In the genomic region with DNA sequence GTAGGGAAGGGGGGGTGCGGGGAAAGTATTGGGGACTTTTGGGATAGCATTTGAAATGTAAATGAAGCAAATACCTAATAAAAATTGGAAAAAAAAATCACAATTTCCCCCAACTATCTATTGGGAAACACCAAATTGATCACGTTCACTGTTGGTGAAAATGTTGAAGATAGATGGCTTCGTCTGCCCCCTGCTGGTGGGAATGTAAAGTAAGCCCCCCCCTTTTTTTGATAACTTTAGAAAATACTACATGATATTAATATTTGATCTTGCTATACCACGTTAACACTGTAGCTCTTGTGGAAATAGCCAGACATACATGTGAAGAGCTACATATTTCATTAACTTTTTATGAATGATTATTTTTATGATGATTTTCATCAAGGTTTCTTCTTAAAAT, we compare ENCODE assay signal across 18 mouse cellular contexts. TPM values are rescaled to one million over a fixed set of nuclear protein-coding genes. Genes with fewer than 3 reads are reported as not detected.
DNase-seq lines count a peak whose midpoint lies in the region; ATAC-seq and TF ChIP-seq lines count a peak whose summit lies in the region.
"Had no signal": no experiment of that assay in that cellular context is flagged by ENCODE, and none has a peak within 500 bp of the region (broad histone marks: within the 10 kb centered on the region; RNA-seq: fewer than 3 reads in every experiment).

No protein-coding gene starts in this region.

- no peaks in the 10 kb centered on the region for H3K27me3 ChIP-seq in heart, adult 2 months (ENCODE audit: control insufficient read depth, insufficient read depth, low read length)
- H3K27me3 ChIP-seq in lung, embryonic 14.5 days (ENCODE audit: insufficient read depth, low read length) = no peaks in the 10 kb centered on the region
- no peaks in the 10 kb centered on the region for H3K27me3 ChIP-seq in CH12.LX (replicated peaks)
- H3K27me3 ChIP-seq: stomach, embryonic 15.5 days had no signal

- peak; percentile 56 for TF ChIP-seq CTCF in heart, adult 2 months (IDR thresholded peaks at IDR 0.05)
- peak; percentile 53 for TF ChIP-seq CTCF in lung, embryonic 14.5 days (IDR thresholded peaks at IDR 0.05; ENCODE audit: low read depth)
- TF ChIP-seq CTCF in CH12.LX (conservative IDR thresholded peaks at IDR 0.05 in 1 of 2, IDR thresholded peaks at IDR 0.05 in 1 of 2; ENCODE audit: low read depth in 2 of 2, low read length in 2 of 2) = peak; percentile 17 to 65; a peak in 2 of 4 replicates
- TF ChIP-seq CTCF in cortical plate, adult 2 months (IDR thresholded peaks at IDR 0.05; ENCODE audit: extremely low read depth, insufficient read depth, low read length) = peak; percentile 10; the same call in 1 of the 2 replicates

- intact Hi-C loops in heart, adult 2 months (cut with DNase I) = no loop called here
- intact Hi-C loops in heart, postnatal 14 days (cut with DNase I) = no loop called here
- intact Hi-C loops in left cerebral cortex, postnatal 36 days (cut with DNase I) = no loop called here

- no peaks in the 10 kb centered on the region for H3K4me1 ChIP-seq in heart, adult 2 months (ENCODE audit: control insufficient read depth, insufficient read depth, low read length)
- no peaks in the 10 kb centered on the region for H3K4me1 ChIP-seq in lung, embryonic 14.5 days (ENCODE audit: insufficient read depth)
- peaks cover 12 to 30% of the 10 kb centered on the region in 2 experiments for H3K4me1 ChIP-seq in CH12.LX (ENCODE audit: control insufficient read depth in 1 of 2, insufficient read depth in 2 of 2)
- H3K4me1 ChIP-seq in cortical plate, adult 2 months (ENCODE audit: control insufficient read depth, insufficient read depth, low read length) = no peaks in the 10 kb centered on the region; the same call in 1 of the 2 replicates
- H3K4me1 ChIP-seq: stomach, embryonic 15.5 days had no signal

- no peak for DNase-seq in heart, adult 2 months
- no peak for DNase-seq in heart, postnatal 14 days
- peak; percentile 22 for DNase-seq in lung, embryonic 14.5 days
- DNase-seq in lung, postnatal 14 days = no peak
- no peak for DNase-seq in CH12.LX (ENCODE audit: extremely low read depth)
- DNase-seq in urinary bladder, postnatal 14 days (ENCODE audit: low spot score) = no peak
- DNase-seq in left cerebral cortex, postnatal 36 days (ENCODE audit: low spot score in 2 of 2) = no peak
- DNase-seq: cerebellum, adult 11-12 months; embryo, embryonic 11 days; kidney, adult 9 months; layer of hippocampus, postnatal 36 days; liver; lung, postnatal 4 days; right cerebral cortex, postnatal 14 days had no signal

- H3K36me3 ChIP-seq in heart, adult 2 months (ENCODE audit: control insufficient read depth, insufficient read depth, low read length) = no peaks in the 10 kb centered on the region
- H3K36me3 ChIP-seq in lung, embryonic 14.5 days (ENCODE audit: insufficient read depth) = no peaks in the 10 kb centered on the region
- H3K36me3 ChIP-seq in CH12.LX (replicated peaks in 1 of 2; ENCODE audit: control insufficient read depth in 1 of 2, insufficient read depth in 1 of 2, low read length in 1 of 2) = no peaks in the 10 kb centered on the region
- H3K36me3 ChIP-seq: stomach, embryonic 15.5 days had no signal

- peak; percentile 37 for TF ChIP-seq RAD21 in CH12.LX (IDR thresholded peaks at IDR 0.05; ENCODE audit: low read depth, low read length)

- no peak overlapping the region for H3K27ac ChIP-seq in heart, adult 2 months
- H3K27ac ChIP-seq in lung, embryonic 14.5 days (ENCODE audit: low read depth) = no peak overlapping the region
- H3K27ac ChIP-seq in CH12.LX (ENCODE audit: insufficient read depth, low read depth) = no peak overlapping the region
- H3K27ac ChIP-seq in cortical plate, adult 2 months (ENCODE audit: insufficient read depth, low read length) = no peak overlapping the region
- H3K27ac ChIP-seq: stomach, embryonic 15.5 days had no signal

- 45% methylated on average over 4 of the region's 4 CpGs for whole genome bisulfite sequencing in heart, adult 2 months
- WGBS in lung, embryonic 14.5 days = 36% methylated on average over 4 of the region's 4 CpGs

- no peak for TF ChIP-seq POLR2A in heart, adult 2 months (IDR thresholded peaks at IDR 0.05; ENCODE audit: insufficient read depth, low read depth, low read length)
- TF ChIP-seq POLR2A in CH12.LX (IDR thresholded peaks at IDR 0.05; ENCODE audit: low read depth, low read length) = no peak
- TF ChIP-seq POLR2A in cortical plate, adult 2 months (IDR thresholded peaks at IDR 0.05; ENCODE audit: extremely low read depth, insufficient read depth, low read length) = no peak

- dilution Hi-C loops in CH12.LX (cut with MboI; ENCODE audit: extremely low pct_ligation_motif_present, extremely low pct_unique_long_range_greater_than_20kb, low sequenced_read_pairs) = no loop called here

- no peak for TF ChIP-seq EP300 in heart, adult 2 months (IDR thresholded peaks at IDR 0.05; ENCODE audit: insufficient read depth, low read depth, low read length)
- TF ChIP-seq EP300 in CH12.LX (IDR thresholded peaks at IDR 0.05; ENCODE audit: low read length) = no peak

- no peak overlapping the region for H3K4me2 ChIP-seq in lung, embryonic 14.5 days
- H3K4me2 ChIP-seq in CH12.LX (ENCODE audit: insufficient read depth, low read depth, poor library complexity, severe bottlenecking) = no peak overlapping the region
- H3K4me2 ChIP-seq: stomach, embryonic 15.5 days had no signal

- no peak for ATAC-seq in lung, embryonic 14.5 days (ENCODE audit: insufficient read depth)

- H3K79me2 ChIP-seq in heart, adult 2 months (replicated peaks; ENCODE audit: control insufficient read depth, insufficient read depth, low read length) = no peaks in the 10 kb centered on the region; the same call in 1 of the 2 replicates
- H3K79me2 ChIP-seq in CH12.LX (replicated peaks; ENCODE audit: control insufficient read depth, extremely low read depth, insufficient read depth, poor library complexity, severe bottlenecking) = no peaks in the 10 kb centered on the region

- no peak overlapping the region for H3K9ac ChIP-seq in heart, adult 2 months (ENCODE audit: low read depth, low read length)
- H3K9ac ChIP-seq in lung, embryonic 14.5 days = no peak overlapping the region
- H3K9ac ChIP-seq in CH12.LX (ENCODE audit: insufficient read depth, low read depth) = no peak overlapping the region
- H3K9ac ChIP-seq: stomach, embryonic 15.5 days had no signal

- no peaks in the 10 kb centered on the region for H3K9me3 ChIP-seq in lung, embryonic 14.5 days (ENCODE audit: low read depth, low read length)
- peaks cover 6% of the 10 kb centered on the region for H3K9me3 ChIP-seq in CH12.LX (replicated peaks; ENCODE audit: low read length)
- H3K9me3 ChIP-seq: stomach, embryonic 15.5 days had no signal

- in situ Hi-C loops in CH12.LX (cut with MboI; ENCODE audit: low pct_ligation_motif_present, low pct_unique_long_range_greater_than_20kb, low sequenced_read_pairs) = no loop called here

- no peak overlapping the region for H3K4me3 ChIP-seq in heart, adult 2 months
- H3K4me3 ChIP-seq in lung, embryonic 14.5 days (ENCODE audit: low read depth, low read length) = no peak overlapping the region
- no peak overlapping the region for H3K4me3 ChIP-seq in CH12.LX (replicated peaks in 1 of 3; ENCODE audit: low read depth in 2 of 3, low read length in 2 of 3, poor library complexity in 1 of 3)
- H3K4me3 ChIP-seq in cortical plate, adult 2 months (ENCODE audit: insufficient read depth, low read length) = no peak overlapping the region
- H3K4me3 ChIP-seq: erythroblast, embryonic 14.5 days; stomach, embryonic 15.5 days had no signal

TF ChIP-seq in CH12.LX, 34 proteins besides CTCF, POLR2A, EP300 and RAD21 (continues in another document):
- TF ChIP-seq BHLHE40 (IDR thresholded peaks at IDR 0.05; ENCODE audit: low read depth, low read length) (peak; percentile 51), SMC3 (IDR thresholded peaks at IDR 0.05; ENCODE audit: low read depth, low read length) (peak; percentile 11; the same call in 1 of the 2 replicates), ZMIZ1 (IDR thresholded peaks at IDR 0.05; ENCODE audit: low read depth, low read length) (no peak)

RNA-seq across cellular contexts. Expression of a gene that starts 4.8 kb away (rescaled TPM):
- 10 to 100 TPM; 11.7 to 12.2 TPM for total RNA-seq in heart, adult 2 months (2021)
- polyA plus RNA-seq in heart, adult 2 months (2012; rRNA removed) = 16.5 and 24.0 TPM in 2 replicates
- 10 to 100 TPM; 15.8 to 16.9 TPM for total RNA-seq in heart, postnatal 14 days (2021)
- 78.9 and 80.4 TPM in 2 replicates for polyA plus RNA-seq in lung, embryonic 14.5 days (2014; fragmentation: Nextera tagmentation; extraction: Ambion mirVana)
- 64.1 and 65.1 TPM in 2 replicates for total RNA-seq in CH12.LX (2012; rRNA removed)
- 109 and 113 TPM in 2 replicates for total RNA-seq in CH12.LX (2014; rRNA removed)
- 40.4 and 43.5 TPM in 2 replicates for polyA plus RNA-seq in CH12.LX (2012; ENCODE audit: insufficient read length, low read depth)
- 47.5 and 48.0 TPM in 2 replicates for polyA plus RNA-seq in cortical plate, adult 2 months (2012; rRNA removed)
- total RNA-seq in left cerebral cortex, postnatal 36 days (2021) = 10 to 100 TPM; 31.6 to 35.4 TPM

RNA-seq across cellular contexts. Expression of a gene that starts 20.6 kb away (rescaled TPM):
- total RNA-seq in heart, adult 2 months (2021) = under 1 TPM; 0.57 to 0.82 TPM
- 2.9 and 4.3 TPM in 2 replicates for polyA plus RNA-seq in heart, adult 2 months (2012; rRNA removed)
- 1 to 10 TPM in 1 of 2 experiments, not detected in 1; 2.1 TPM for total RNA-seq in heart, postnatal 14 days (2021)
- polyA plus RNA-seq in lung, embryonic 14.5 days (2014; fragmentation: Nextera tagmentation; extraction: Ambion mirVana) = 0.08 TPM in 1 of 2 replicates, not detected in the other
- total RNA-seq in CH12.LX (2012; rRNA removed) (not detected in 2 replicates), CH12.LX (2014; rRNA removed) (not detected in 2 replicates)
- polyA plus RNA-seq in CH12.LX (2012; ENCODE audit: insufficient read length, low read depth) = not detected in 2 replicates
- 0.02 TPM in 1 of 2 replicates, not detected in the other for polyA plus RNA-seq in cortical plate, adult 2 months (2012; rRNA removed)
- total RNA-seq in left cerebral cortex, postnatal 36 days (2021) = not detected
- total RNA-seq: layer of hippocampus, postnatal 36 days had no signal
- polyA plus RNA-seq: erythroblast, embryonic 14.5 days; hindbrain, embryonic 11.5 days; stomach, embryonic 15.5 days had no signal

RNA-seq across cellular contexts. Expression of a gene that starts 34.9 kb away (rescaled TPM):
- total RNA-seq in heart, adult 2 months (2021) = 10 to 100 TPM; 16.8 to 20.5 TPM
- 5.4 and 7.4 TPM in 2 replicates for polyA plus RNA-seq in heart, adult 2 months (2012; rRNA removed)
- 10 to 100 TPM; 13.1 to 13.7 TPM for total RNA-seq in heart, postnatal 14 days (2021)
- polyA plus RNA-seq in lung, embryonic 14.5 days (2014; fragmentation: Nextera tagmentation; extraction: Ambion mirVana) = 105 and 112 TPM in 2 replicates
- total RNA-seq in CH12.LX (2012; rRNA removed) (134 and 169 TPM in 2 replicates), CH12.LX (2014; rRNA removed) (182 and 195 TPM in 2 replicates)
- polyA plus RNA-seq in CH12.LX (2012; ENCODE audit: insufficient read length, low read depth) = 314 and 382 TPM in 2 replicates
- 14.3 and 15.5 TPM in 2 replicates for polyA plus RNA-seq in cortical plate, adult 2 months (2012; rRNA removed)
- total RNA-seq in left cerebral cortex, postnatal 36 days (2021) = 10 to 100 TPM in 1 of 2 experiments, 1 to 10 TPM in 1; 9.6 to 11.4 TPM

RNA-seq across cellular contexts. Expression of a gene that starts 34.9 kb away (rescaled TPM):
- total RNA-seq in heart, adult 2 months (2021) = 1 to 10 TPM; 3.7 to 4.1 TPM
- polyA plus RNA-seq in heart, adult 2 months (2012; rRNA removed) = 4.3 and 5.2 TPM in 2 replicates
- 1 to 10 TPM; 4.8 to 5.5 TPM for total RNA-seq in heart, postnatal 14 days (2021)
- 12.3 and 14.9 TPM in 2 replicates for polyA plus RNA-seq in lung, embryonic 14.5 days (2014; fragmentation: Nextera tagmentation; extraction: Ambion mirVana)
- total RNA-seq in CH12.LX (2012; rRNA removed) = 8.2 and 9.1 TPM in 2 replicates
- 4.9 and 6.1 TPM in 2 replicates for total RNA-seq in CH12.LX (2014; rRNA removed)
- polyA plus RNA-seq in CH12.LX (2012; ENCODE audit: insufficient read length, low read depth) = 4.7 and 6.0 TPM in 2 replicates
- polyA plus RNA-seq in cortical plate, adult 2 months (2012; rRNA removed) = 19.0 and 20.6 TPM in 2 replicates
- 10 to 100 TPM; 15.5 to 21.4 TPM for total RNA-seq in left cerebral cortex, postnatal 36 days (2021)

Comparison
In these comparisons a context has a peak if more than half of its experiments do, and no peak if none do; other contexts are left out.
1. RNA of a gene that starts 34.9 kb away (total RNA-seq): 134 to 195 TPM in CH12.LX; 16.8 to 20.5 TPM in heart, adult 2 months, 13.1 to 13.7 TPM in heart, postnatal 14 days and 9.6 to 11.4 TPM in left cerebral cortex, postnatal 36 days; every median in the first group is over 4 times any median in the second.
2. Peak in every context shown above with its lines, with median percentiles within 50 percentile points of each other: CTCF ChIP-seq.